Mouse (Mus musculus): ENCODE data around the gene Crim1.

Gene Crim1

DNA sequence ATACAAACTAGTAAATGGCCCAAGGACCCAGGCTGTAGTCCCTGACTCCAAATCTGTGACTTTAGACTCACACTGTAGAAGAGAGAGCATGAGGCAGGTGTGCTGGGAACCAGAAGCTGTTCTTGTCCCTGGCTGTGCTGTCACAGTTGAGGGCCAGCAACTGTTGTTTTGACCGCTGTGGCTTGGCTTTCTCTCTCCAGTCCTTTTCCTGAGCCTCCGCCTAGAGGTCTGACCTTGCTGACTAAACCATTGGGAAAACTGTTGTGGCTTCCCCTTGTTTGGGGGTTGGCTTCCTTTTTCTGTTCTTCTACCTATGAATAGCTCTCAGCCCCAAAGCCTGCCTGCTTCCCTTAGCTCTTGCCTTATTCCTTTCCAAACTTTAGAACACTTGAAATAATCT is 126.3 kb downstream of the Crim1 start:
- no peak for DNase-seq (ENCODE audit: low spot score in 2 of 2)

GRCm38 (mm10) chr17:78327187-78327586 is 127.1 kb downstream of the Crim1 start:
- DNase-seq (ENCODE audit: low spot score in 2 of 2): no peak

DNA sequence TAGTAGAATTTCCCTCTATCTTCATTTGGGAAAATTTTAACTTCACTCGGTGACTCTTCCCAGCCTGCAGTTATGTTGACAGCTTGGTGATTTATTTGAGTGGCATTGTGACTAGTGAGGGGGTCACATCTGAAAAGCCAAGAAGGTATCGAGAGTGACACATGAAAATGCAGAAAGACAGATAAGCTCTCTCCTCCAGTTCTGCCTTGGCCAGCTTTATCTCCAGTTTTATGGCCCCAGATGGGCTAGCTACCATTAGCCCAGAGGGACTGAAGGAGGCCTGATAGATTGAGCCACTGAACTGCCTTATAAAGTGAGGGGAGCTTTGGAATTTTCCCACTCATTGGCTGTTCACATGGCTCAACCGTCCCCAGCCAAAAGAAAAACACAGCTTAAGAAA is 128.2 kb downstream of the Crim1 start:
- DNase-seq (ENCODE audit: low spot score in 2 of 2): no peak

DNA sequence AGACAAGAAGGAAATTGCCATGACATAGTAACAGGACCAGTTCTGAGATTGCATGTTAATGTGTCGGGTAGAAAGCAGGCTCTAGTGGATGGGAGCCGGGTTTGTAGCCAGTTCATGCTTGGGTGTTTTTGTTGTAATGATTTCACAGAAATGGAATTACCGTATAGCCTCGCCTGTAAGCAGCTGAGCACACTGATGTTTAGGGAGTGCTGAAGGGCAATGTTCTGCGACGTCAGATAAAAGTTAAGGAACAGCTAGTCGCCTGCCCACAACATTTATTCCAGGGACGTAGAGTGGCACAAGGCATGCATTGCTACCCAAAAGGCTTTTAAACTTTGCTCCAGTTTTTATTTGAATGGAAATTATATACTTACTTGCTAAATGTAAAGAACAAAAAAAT is 131.4 kb downstream of the Crim1 start:
- no peak for DNase-seq (ENCODE audit: low spot score in 2 of 2)

GRCm38 (mm10) chr17:78333275-78333674 is 133.2 kb downstream of the Crim1 start:
- DNase-seq (ENCODE audit: low spot score in 2 of 2): no peak

- DNase-seq (ENCODE audit: low spot score in 2 of 2): no peak
These were observed 135.2 kb downstream of the Crim1 start for GRCm38 (mm10) chr17:78335250-78335649.

DNA sequence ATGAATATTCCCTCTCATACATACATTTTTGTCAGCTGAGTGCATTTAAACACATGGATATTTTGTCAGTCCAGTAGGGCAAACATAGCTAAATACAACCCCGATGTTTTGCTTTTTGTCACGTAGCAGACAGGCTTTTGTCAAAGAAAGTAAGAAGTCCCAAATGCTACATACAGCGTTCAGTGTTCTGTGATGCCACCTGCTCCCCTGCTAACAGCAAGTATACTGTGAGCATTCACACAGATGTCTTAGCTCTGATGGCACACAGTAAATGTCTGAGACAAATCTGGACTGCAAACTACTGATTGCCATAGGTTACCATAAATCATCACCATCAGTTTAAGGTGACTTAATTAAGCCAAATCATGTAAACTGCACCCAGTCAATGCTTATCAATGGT is 143.6 kb downstream of the Crim1 start:
- no peak for DNase-seq (ENCODE audit: low spot score in 2 of 2)

- no peak for DNase-seq (ENCODE audit: low spot score in 2 of 2)
These were observed 147.2 kb downstream of the Crim1 start for GRCm38 (mm10) chr17:78347111-78347801.

DNA sequence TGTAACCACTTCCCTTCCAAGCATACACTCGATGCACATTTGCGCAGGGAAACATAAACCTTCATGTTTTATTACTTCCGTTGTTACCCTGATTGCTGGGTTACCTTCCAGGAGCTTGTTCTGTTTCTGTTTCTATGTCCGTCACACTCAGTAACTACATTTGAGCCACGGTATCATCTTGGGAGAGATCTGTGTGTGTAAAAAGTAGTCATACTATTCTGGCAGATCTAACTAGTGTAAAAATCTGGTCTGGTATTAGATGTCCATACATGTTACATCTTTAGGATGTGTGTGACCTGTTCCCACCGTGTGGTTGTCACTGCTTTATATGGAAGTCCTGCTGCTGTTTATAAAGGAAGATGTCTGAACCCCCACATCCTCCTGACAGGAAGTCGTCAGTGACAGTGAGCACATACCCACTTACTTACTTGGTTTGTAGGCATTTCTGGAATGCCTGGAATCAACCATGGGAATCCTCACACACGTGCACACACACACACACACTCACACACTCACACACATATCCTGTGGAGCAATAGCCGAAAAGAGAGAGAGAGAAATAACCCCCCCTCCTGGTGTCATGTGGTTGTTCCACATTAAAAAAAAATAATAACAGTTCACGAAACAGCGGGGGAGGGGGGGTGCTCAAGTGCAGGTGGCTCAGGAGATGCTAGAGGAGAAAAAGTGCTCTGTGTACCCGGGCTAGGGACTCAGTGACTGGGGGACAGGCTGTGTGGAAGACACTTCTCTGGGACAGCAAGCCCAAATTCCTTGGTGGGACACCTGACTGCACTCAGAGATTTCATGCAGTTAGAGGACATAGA is 151.8 kb downstream of the Crim1 start:
- no peak for DNase-seq (ENCODE audit: low spot score in 2 of 2)

GRCm38 (mm10) chr17:78352500-78352855 is 152.4 kb downstream of the Crim1 start:
- DNase-seq (ENCODE audit: low spot score in 2 of 2): no peak

DNA sequence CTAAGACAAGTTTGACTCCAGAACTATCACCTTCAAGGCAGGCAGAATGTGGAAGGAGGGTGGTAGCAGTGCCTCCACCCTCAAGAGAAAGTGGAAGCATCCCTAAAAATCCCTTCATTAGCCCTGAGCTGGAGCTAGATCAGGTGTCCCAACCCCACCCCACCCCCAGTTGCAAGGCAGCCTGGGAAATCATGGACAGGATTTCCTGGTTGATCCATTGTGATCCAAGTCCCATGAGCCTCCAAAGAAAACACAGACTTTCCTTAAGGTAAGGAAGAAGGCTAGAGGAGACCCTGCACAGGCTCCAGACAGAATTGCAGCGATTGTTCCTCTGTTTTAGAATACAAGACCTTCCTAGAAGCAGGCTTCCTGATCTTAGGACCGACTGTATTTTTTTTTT is 154.4 kb downstream of the Crim1 start:
- no peak for DNase-seq (ENCODE audit: low spot score in 2 of 2)

GRCm38 (mm10) chr17:78354871-78355270 is 154.8 kb downstream of the Crim1 start:
- DNase-seq (ENCODE audit: low spot score in 2 of 2): no peak

- DNase-seq (ENCODE audit: low spot score in 2 of 2): no peak
These were observed 155.6 kb downstream of the Crim1 start for GRCm38 (mm10) chr17:78355611-78356010.

GRCm38 (mm10) chr17:78357753-78358152 is 157.7 kb downstream of the Crim1 start:
- no peak for DNase-seq (ENCODE audit: low spot score in 2 of 2)

- DNase-seq (ENCODE audit: low spot score in 2 of 2): no peak
These were observed 158.2 kb downstream of the Crim1 start for GRCm38 (mm10) chr17:78358251-78358726.

DNA sequence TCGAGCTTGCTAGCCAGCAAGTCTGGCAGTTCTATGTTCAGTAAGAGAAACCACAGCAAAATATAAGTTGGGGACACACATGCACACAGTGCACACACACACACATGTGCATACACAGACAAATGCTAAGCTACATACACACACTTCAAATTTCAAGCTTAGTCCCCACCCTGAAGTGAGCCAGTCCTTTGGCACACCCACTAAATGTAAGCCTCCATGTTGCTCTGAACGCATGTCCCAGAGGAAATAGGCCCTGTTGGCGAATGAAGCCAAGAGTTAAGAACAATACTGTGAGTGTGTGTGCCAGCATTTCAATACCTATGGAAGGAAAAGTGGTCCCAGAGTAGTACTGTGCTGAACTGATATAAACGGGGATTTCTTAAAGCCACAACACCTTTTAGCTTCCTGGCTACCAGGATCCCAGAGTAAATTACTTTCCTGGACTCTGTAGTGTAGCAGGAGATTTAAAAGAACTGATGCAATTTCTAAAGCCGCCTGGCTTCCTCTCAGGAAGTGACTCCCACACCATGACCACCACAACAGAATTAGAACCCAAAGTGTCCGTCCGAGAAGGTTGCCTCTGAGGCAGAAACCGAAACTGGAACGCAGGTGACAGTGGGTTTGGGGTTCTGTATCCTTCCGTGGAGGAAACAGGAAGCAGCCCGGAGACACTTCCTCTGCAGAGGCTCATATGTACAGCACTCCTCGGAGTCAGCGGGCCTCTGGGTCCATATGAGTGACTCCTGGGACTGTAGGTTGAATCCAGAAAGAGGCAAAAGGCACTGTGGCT is 162.1 kb downstream of the Crim1 start:
- DNase-seq (ENCODE audit: low spot score in 2 of 2): no peak

GRCm38 (mm10) chr17:78364555-78365302 is 164.7 kb downstream of the Crim1 start:
- no peak for DNase-seq (ENCODE audit: low spot score in 2 of 2)

DNA sequence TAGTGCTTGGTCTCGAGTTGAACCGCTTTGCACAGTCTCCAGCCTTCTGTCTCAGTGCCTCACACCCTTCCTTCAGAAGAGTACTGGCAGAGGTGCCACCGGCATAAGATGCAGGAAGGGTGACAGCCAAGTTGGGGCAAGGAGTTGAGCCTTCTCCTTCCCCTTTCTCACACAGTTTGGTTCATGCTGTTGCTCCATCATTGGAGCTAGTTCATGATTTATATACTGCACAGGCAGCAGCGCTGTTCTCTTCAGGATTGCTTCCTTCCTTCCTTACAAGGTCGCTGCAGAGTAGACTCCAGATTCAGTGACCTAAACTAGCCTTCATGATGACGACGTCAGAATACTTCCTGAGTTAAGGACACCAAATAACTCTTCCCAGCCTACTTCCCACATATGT is 166.0 kb downstream of the Crim1 start:
- DNase-seq (ENCODE audit: low spot score in 2 of 2): no peak

DNA sequence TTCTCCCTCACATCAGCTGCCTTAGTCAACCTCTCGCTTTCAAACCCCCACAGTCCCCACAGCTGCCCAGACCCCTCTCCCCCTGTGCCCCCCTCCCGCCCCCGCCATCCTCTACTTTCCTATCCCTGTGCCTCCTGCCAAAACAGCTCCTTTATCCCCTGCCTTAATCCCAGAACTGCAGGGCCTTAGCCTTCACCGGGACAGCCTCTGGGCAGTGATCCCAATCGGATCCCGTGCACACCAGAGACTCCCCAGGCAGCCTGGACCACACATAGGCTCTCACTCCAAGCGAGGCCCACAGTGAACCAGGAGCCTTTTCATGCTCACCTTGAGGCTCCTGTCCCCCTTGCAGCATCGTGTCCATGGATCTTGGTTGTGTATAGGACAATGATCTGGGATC is 168.4 kb downstream of the Crim1 start:
- no peak for DNase-seq (ENCODE audit: low spot score in 2 of 2)

- no peak for DNase-seq (ENCODE audit: low spot score in 2 of 2)
These were observed 170.4 kb downstream of the Crim1 start for GRCm38 (mm10) chr17:78370445-78370844.

GRCm38 (mm10) chr17:78373174-78373573 is 173.1 kb downstream of the Crim1 start:
- no peak for DNase-seq (ENCODE audit: low spot score in 2 of 2)

DNA sequence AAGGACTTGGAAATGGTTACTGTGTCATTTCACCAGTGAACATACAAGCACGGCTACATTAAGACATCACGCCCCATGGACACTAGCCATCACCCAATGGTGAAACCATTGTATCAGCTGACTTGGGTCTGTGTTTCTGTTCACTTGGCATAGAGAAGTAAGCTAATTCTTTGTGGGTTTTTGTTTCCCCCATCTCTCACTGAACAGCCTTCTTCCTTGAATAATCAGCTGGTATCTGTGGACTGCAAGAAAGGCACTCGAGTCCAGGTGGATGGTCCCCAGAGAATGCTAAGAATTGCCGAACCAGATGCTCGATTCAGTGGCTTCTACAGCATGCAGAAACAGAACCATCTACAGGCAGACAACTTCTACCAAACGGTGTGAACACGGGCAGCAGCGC is 173.8 kb downstream of the Crim1 start:
- no peak for DNase-seq (ENCODE audit: low spot score in 2 of 2)

Measured in frontal cortex, postnatal 25 days (tissue).